Mouse (Mus musculus) c-Kit-positive CD71-negative TER-119-negative erythroid progenitor cells, embryonic 14.5 days (primary cell): ENCODE measurements around the gene Cars.
"Not testable (repeated sequence)": the region's sequence is repeated elsewhere in the genome, so short reads cannot be mapped to it uniquely, and the experiment has no call there.

Experiments
- DNase-seq: peaks from one replicate; pipeline ENCODE4 v3.0.0-alpha.2; 2013; ENCODE audit warnings: low read depth

Gene Cars

GRCm38 (mm10) chr7:143599428-143600230 is at the start of gene Cars:
Gene Cars (minus strand): TSS chr7:143600090.
- peak; percentile 96 for DNase-seq

DNA sequence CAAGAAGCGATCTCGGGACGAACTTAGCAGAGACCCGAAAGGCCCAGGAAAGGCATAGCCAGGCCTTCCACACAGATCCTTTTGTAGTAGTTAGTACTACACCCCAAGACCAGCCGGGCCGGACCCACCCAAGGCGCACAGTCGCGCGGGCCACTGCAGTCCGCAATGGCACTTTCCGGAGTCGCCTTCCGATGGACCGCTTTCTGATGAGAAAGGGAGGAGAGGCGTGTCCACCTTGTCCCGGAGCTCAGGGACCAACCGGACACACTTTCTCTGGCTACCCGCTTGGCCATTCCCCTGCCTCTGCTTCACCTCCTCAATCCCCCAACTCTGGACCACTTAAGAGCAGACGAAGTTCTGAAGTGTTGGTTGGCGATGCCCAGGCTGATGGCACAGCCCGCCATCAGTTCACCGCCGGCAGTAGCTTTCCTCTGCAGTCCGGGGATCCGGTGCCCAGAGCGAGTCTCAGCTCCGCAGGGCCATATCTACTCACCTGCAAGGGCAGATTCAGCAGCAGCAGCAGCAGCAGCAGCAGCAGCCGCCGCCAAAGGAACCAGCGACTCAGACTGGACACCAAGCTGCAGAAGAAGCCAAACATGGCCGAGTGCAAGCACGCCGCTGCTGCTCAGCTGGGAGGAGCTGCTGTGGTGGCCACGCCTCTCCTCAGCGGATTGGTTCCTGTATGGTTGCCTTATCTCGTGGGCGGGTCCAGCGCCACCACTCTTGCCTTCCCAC is 49.3 kb upstream of the Cars start, which contains the start of gene Tnfrsf22:
Gene Tnfrsf22, minus strand, starts transcription at position 628 of the 735 bp plus-strand sequence.
- peak; percentile 65 for DNase-seq

DNA sequence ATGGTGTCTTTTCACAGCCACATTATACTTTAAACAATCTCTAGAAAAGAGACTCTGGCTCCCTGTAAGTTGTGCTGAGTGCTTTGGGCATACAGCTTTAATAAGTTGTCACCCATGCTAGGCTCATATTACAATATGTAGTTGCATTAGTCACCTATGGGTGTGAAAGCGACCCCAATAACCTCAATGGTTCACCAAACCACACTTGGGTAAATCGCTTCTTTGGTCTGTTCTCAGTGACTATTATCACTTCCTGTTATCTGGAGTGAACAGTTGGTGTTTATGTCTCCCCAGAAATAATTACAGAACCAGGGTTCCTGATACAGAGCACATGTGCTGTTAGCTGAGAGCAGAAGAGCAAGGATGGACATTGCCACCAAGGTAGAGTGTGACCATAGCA is 44.1 kb upstream of the Cars start:
- DNase-seq: not testable (repeated sequence)

DNA sequence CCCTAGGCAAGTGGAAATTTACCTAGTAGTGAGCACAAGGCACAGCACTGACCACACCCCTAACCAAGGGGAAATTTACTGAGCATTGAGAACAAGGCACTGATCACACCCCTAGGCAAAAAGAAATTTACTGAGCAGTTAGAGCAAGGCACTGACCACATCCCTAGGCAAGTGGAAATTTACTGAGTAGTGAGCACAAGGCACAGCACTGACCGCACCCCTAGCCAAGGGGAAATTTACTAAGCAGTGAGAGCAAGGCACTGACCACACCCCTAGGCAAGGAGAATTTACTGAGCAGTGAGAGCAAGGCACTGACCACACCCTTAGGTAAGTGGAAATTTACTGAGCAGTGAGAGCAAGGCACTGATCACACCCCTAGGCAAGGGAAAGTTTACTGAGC is 36.8 kb upstream of the Cars start:
- DNase-seq: no peak

GRCm38 (mm10) chr7:143631503-143631902 is 31.6 kb upstream of the Cars start:
- DNase-seq: no peak

GRCm38 (mm10) chr7:143629501-143629900 is 29.6 kb upstream of the Cars start:
- DNase-seq: no peak

- no peak for DNase-seq
Observed at GRCm38 (mm10) chr7:143628540-143628939, 28.6 kb upstream of the Cars start, which contains the start of gene Tnfrsf26. Gene Tnfrsf26 (minus strand): TSS chr7:143628722.

- no peak for DNase-seq
Observed at GRCm38 (mm10) chr7:143627555-143628286, 27.8 kb upstream of the Cars start.

- DNase-seq: no peak
Observed at GRCm38 (mm10) chr7:143626178-143626577, 26.3 kb upstream of the Cars start.

DNA sequence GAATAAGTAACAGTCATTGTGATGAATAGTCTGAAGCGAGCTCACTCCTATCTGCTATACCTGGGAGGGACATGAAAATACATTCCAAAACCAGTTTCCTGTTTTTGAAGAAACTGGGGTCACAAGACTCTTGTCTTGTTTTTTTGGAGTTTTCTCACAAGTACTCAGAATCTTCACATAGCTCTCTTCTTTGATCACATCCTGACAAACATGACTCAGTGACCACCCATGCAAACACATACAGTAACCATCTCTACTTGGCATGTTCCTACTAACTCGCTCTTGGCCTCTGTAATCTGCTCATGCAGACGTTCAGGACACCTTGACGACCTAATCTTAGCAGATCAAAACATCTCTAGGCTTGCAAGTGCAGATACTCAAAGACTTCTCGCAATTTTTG is 25.3 kb upstream of the Cars start:
- no peak for DNase-seq

- no peak for DNase-seq
Observed at GRCm38 (mm10) chr7:143624561-143624960, 24.7 kb upstream of the Cars start.

DNA sequence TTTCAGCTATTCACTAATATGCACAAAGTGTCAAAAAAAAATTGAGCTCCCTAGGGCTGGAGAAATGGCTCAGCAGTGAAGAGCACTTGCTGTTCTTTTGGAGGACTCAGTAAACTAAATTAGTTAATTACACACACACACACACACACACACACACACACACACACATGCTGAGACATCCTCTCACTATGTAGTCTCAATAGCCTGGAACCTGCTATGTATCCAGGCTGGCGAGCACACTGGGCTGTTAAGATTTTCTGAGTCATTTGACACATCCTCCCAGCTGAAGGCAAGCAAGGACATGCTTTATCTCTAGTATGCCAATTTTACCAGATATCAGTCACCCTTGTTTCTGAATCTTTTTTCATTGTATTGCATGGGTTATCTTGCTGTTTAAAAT is 21.1 kb upstream of the Cars start:
- DNase-seq: no peak

GRCm38 (mm10) chr7:143614404-143615135 is 14.7 kb upstream of the Cars start:
- DNase-seq: no peak

DNA sequence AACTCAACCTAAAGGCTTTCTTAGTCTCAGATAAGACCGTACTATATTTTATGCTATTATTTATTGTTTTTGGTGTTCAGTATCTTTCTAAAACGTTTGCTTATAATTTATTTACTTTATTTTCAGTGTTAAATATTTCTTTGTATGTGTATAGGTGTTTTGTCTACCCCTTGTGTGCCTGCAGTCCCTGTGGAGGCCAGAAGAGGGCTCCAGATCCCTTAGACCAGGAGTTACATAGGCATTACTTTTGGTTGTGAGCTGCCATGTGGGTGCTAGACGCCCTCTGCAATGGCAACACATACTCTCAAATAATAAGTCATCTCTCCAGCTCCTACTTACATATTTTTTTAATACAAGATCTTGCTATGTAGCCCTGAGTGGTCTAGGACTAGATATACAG is 12.3 kb upstream of the Cars start:
- no peak for DNase-seq

DNA sequence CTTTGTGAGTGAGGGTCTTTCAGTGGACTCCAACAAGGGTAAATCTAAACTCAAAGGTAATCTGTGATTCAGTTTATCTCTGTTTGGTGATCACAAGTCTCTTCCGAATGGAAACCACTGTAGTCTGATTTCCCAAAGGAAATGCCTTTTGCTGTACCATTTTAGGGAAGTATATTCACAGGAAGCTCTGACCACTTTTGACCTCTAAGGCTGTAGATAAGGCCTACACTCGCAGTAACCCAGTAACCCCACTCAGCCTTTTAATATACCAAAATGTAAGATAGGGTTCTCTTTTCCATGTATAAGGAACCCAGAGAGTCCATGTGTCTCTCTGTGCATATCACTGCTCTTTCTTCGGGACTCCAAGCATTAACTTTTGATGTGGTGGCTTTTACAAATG is 5.4 kb upstream of the Cars start:
- DNase-seq: no peak

- DNase-seq: no peak
Observed at GRCm38 (mm10) chr7:143604889-143605288, 5.0 kb upstream of the Cars start.

DNA sequence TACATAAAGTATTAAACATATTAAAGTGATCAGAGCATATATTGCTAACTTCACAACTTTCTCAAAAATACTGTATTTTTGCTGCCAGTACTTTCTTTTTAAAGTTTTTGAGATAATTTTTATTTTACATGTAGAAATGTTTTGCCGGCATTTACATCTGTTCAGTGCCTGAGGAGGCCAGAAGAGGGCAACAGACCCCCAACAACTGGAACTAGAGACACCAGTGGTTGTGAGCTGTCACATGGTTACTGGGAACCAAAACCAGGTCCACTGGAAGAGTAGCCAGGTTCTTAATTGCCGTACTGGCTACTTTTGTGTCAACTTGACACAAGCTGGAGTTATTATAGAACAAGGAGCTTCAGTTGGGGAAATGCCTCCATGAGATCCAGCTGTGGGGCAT is 1.8 kb upstream of the Cars start:
- DNase-seq: no peak

- no peak for DNase-seq
Observed at GRCm38 (mm10) chr7:143600231-143600740, 396 bp upstream of the Cars start.

GRCm38 (mm10) chr7:143594865-143595264 is 5.0 kb downstream of the Cars start:
- DNase-seq: no peak

- no peak for DNase-seq
Observed at GRCm38 (mm10) chr7:143592255-143592654, 7.6 kb downstream of the Cars start.

DNA sequence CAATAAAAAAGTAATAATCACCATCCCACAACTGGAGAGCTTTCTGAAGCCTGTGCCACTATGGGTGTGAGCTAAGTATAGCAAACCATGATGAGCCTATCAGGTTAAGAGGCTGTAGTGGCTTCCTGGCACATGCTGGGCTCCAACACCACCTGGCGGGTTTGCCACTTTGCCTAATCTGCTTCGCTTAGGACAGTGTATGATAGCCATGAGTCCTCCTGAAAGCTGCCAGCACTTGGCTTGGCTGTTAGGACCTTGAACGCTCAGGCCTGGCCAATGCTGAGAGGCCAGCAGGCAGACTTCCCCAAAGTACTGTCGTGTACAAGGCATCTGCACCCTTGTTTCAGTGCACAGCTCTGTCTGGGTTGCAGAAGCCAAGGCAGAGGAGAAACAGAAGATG is 11.9 kb downstream of the Cars start:
- no peak for DNase-seq

DNA sequence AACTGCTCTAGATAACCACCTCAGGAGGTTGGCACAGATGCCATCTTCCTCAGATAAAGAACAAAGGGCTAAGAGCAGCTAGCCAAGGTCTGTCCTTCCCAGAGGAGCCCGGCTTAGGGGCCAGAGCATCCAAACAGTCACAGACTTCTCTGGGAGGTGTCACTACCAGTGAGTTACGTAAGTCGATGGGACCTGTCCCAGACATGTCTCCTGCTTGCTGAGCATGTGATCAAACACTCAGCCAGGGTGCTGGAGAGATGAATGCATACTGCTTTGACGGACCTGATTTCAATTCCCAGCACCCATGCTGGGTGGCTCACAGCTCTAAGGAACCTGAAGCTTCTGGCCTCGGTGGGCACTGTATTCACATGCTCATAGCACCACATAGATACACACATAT is 12.3 kb downstream of the Cars start:
- DNase-seq: no peak
